Mouse (Mus musculus) liver, embryonic 14.5 days (tissue): ENCODE results near the gene Gm364. TPM values are rescaled to one million over a fixed set of nuclear protein-coding genes. Genes with fewer than 3 reads are reported as not detected.
A peak's percentile ranks its signal among the peaks of the same experiment; 100 is the strongest.

Source experiments
- ATAC-seq: fragments of 200-750 bp; cut with Nextera tagmentation; 2 replicates; pipeline ENCODE4 v1.8.0; 2017; ENCODE audit warnings: moderate number of reproducible peaks, mild to moderate bottlenecking, moderate library complexity; ENCODE audit not compliant: insufficient read depth
- DNase-seq, 3 experiments: peaks; one replicate each; pipeline ENCODE4 v3.0.0-alpha.2; 2012 to 2013; ENCODE audit warnings: low read depth in 3 of 3, low spot score in 3 of 3
- H3K27ac ChIP-seq: fragments of 300-500 bp; sonication (generic); 2 replicates; pipeline ENCODE4 v1.5.1; 2014; ENCODE audit warnings: moderate library complexity, mild to moderate bottlenecking, control low read depth, inconsistent platforms
- H3K27me3 ChIP-seq: fragments of 300-500 bp; sonication (generic); 2 replicates; pipeline ENCODE4 v1.6.1; 2014; ENCODE audit warnings: mild to moderate bottlenecking, low read length, moderate library complexity; ENCODE audit not compliant: control insufficient read depth, insufficient read depth
- H3K36me3 ChIP-seq: fragments of 300-500 bp; sonication (generic); replicated peaks from 2 replicates; pipeline ENCODE4 v1.6.1; 2014; ENCODE audit warnings: low read depth; ENCODE audit not compliant: control insufficient read depth, insufficient read depth
- H3K4me1 ChIP-seq, 2 experiments: fragments of 200-500 bp in 1 of 2; fragments of 300-500 bp in 1 of 2; sonication (generic) in 1 of 2; replicated peaks; 2 replicates each; pipeline ENCODE4 v1.6.1; 2012 to 2014; ENCODE audit warnings: antibody characterized with exemption in 1 of 2, inconsistent platforms in 1 of 2, low read length in 1 of 2; ENCODE audit not compliant: control insufficient read depth in 2 of 2, insufficient read depth in 2 of 2
- H3K4me2 ChIP-seq: fragments of 300-500 bp; sonication (generic); 2 replicates; pipeline ENCODE4 v1.6.1; 2014; ENCODE audit warnings: low read depth, mild to moderate bottlenecking, control low read depth, moderate library complexity
- H3K4me3 ChIP-seq, 2 experiments: fragments of 200-500 bp in 1 of 2; fragments of 300-500 bp in 1 of 2; sonication (generic) in 1 of 2; 2 replicates each; pipeline ENCODE4 v1.5.1; 2012 to 2014; ENCODE audit warnings: low read depth in 2 of 2, low read length in 2 of 2, mild to moderate bottlenecking in 2 of 2, control low read depth in 1 of 2, inconsistent platforms in 1 of 2, moderate library complexity in 1 of 2; ENCODE audit not compliant: insufficient read depth in 1 of 2
- H3K9ac ChIP-seq: fragments of 300-500 bp; sonication (generic); replicated peaks from 2 replicates; pipeline ENCODE4 v1.6.1; 2014; ENCODE audit warnings: mild to moderate bottlenecking, control low read depth, moderate library complexity
- H3K9me3 ChIP-seq: fragments of 300-500 bp; sonication (generic); 2 replicates; pipeline ENCODE4 v1.6.1; 2016; ENCODE audit warnings: low read length, mixed read lengths; ENCODE audit not compliant: control insufficient read depth
- CTCF ChIP-seq: IDR thresholded peaks from 2 replicates; pipeline ENCODE4 v1.5.1; 2016; ENCODE audit warnings: antibody characterized with exemption, low read depth, control low read depth
- EP300 ChIP-seq: IDR thresholded peaks from 2 replicates; pipeline ENCODE4 v1.6.1; 2016; ENCODE audit warnings: antibody characterized with exemption, low read depth
- WGBS: fragments of 180-500 bp; shearing (Covaris S2); extraction: QIAGEN DNeasy Blood & Tissue Kit; methylation state at CpG from one replicate; pipeline ENCODE4 v1.1.7; 2014; ENCODE audit not compliant: insufficient replicate concordance; 5-methylcytosine and 5-hydroxymethylcytosine counted together
- polyA plus RNA-seq, 2 experiments: library from polyadenylated mRNA; depleted of rRNA in 1 of 2; stranded (reverse) in 1 of 2; unstranded in 1 of 2; fragments of >200 nt; fragmentation: Nextera tagmentation in 1 of 2; extraction: Ambion mirVana in 1 of 2; gene quantifications; 2 replicates each; pipeline versions ENCODE4 v1.2.1 to v1.2.3; 2012 to 2014

Gene Gm364
- polyA plus RNA-seq, 2 experiments, result not detected

GRCm38 (mm10) chrX:57374029-57374428 is 34.9 kb upstream of the Gm364 start:
- TF ChIP-seq EP300, result no peak
- no peak for TF ChIP-seq CTCF
- H3K27me3 ChIP-seq, result no peaks in the 10 kb centered on the region
- H3K36me3 ChIP-seq, result peaks cover 10% of the 10 kb centered on the region
- H3K9ac ChIP-seq, result peak overlapping the region; percentile 47
- H3K4me2 ChIP-seq, result peak overlapping the region; percentile 53
- H3K27ac ChIP-seq, result peak overlapping the region; percentile 78
- peaks cover 15 to 29% of the 10 kb centered on the region in 2 experiments for H3K4me1 ChIP-seq
- 51% methylated on average over 2 of the region's 2 CpGs for WGBS
- no peaks in the 10 kb centered on the region for H3K9me3 ChIP-seq
- DNase-seq (no peak), ATAC-seq (peak; percentile 53; the same call in 1 of the 2 replicates)
- no peak overlapping the region for H3K4me3 ChIP-seq

- Histone ChIP-seq H3K9ac (no peak overlapping the region), H3K4me3 (no peak overlapping the region), H3K27me3 (no peaks in the 10 kb centered on the region), H3K4me2 (no peak overlapping the region), H3K9me3 (no peaks in the 10 kb centered on the region), H3K4me1 (peaks cover 8 to 20% of the 10 kb centered on the region in 2 experiments), H3K27ac (no peak overlapping the region), H3K36me3 (peaks cover 14% of the 10 kb centered on the region)
- ATAC-seq (no peak), DNase-seq (no peak)
- whole genome bisulfite sequencing, result 53% methylated on average over 3 of the region's 3 CpGs
- TF ChIP-seq CTCF, result no peak
- no peak for TF ChIP-seq EP300
Measured at GRCm38 (mm10) chrX:57377096-57377495, 31.9 kb upstream of the Gm364 start.

- no peak overlapping the region for H3K4me3 ChIP-seq
- TF ChIP-seq CTCF (no peak), EP300 (no peak)
- no peak overlapping the region for H3K9ac ChIP-seq
- DNase-seq, result no peak
- peaks cover 14% of the 10 kb centered on the region for H3K36me3 ChIP-seq
- peaks cover 0 to 7% of the 10 kb centered on the region in 2 experiments; a peak in 3 of 4 replicates for H3K4me1 ChIP-seq
- H3K4me2 ChIP-seq, result no peak overlapping the region
- H3K9me3 ChIP-seq, result no peaks in the 10 kb centered on the region
- H3K27ac ChIP-seq, result no peak overlapping the region
- no peak for ATAC-seq
- WGBS, result 67% methylated on average over 3 of the region's 3 CpGs
- no peaks in the 10 kb centered on the region for H3K27me3 ChIP-seq
Measured at GRCm38 (mm10) chrX:57378579-57378978, 30.4 kb upstream of the Gm364 start.

GRCm38 (mm10) chrX:57380915-57381314 is 28.0 kb upstream of the Gm364 start:
- H3K9ac ChIP-seq, result no peak overlapping the region
- no peaks in the 10 kb centered on the region for H3K27me3 ChIP-seq
- H3K36me3 ChIP-seq, result peaks cover 33% of the 10 kb centered on the region
- H3K4me1 ChIP-seq, result no peaks in the 10 kb centered on the region
- 75% methylated on average over 5 of the region's 5 CpGs for WGBS
- no peak overlapping the region for H3K27ac ChIP-seq
- no peak overlapping the region for H3K4me2 ChIP-seq
- ATAC-seq, result no peak
- H3K4me3 ChIP-seq, result no peak overlapping the region
- TF ChIP-seq EP300 (no peak), CTCF (no peak)
- H3K9me3 ChIP-seq, result no peaks in the 10 kb centered on the region
- DNase-seq, result no peak

GRCm38 (mm10) chrX:57392367-57393246 is 16.3 kb upstream of the Gm364 start, which contains the start of gene Rbmx:
Gene Rbmx, minus strand, starts transcription at chrX:57393036.
- Histone ChIP-seq H3K36me3 (peaks cover 21% of the 10 kb centered on the region), H3K9ac (peak within 1 kb of the TSS; percentile 80), H3K9me3 (no peaks in the 10 kb centered on the region), H3K4me2 (peak within 1 kb of the TSS; percentile 69), H3K27me3 (no peaks in the 10 kb centered on the region), H3K27ac (peak within 1 kb of the TSS; percentile 90), H3K4me1 (peaks cover 0 to 5% of the 10 kb centered on the region in 2 experiments; a peak in 1 of 4 replicates), H3K4me3 (peak within 1 kb of the TSS; percentile 74 to 92)
- TF ChIP-seq CTCF, result no peak
- TF ChIP-seq EP300, result peak; percentile 34; the same call in 1 of the 2 replicates
- ATAC-seq (peak; percentile 92), DNase-seq (peak; percentile 84 to 86 (median 85))
- 12% methylated on average over 45 of the region's 50 CpGs for WGBS
